Mouse (Mus musculus): Measurements from ENCODE around the gene Pik3r1. TPM values are rescaled to one million over a fixed set of nuclear protein-coding genes. Genes with fewer than 3 reads are reported as not detected.

The Pik3r1 gene
- polyA plus RNA-seq, 1 experiment = 18.4 TPM

GRCm38 (mm10) chr13:101706426-101706825 is 61.6 kb downstream of the Pik3r1 start:
- no peak overlapping the region for H3K27ac ChIP-seq (ENCODE audit: insufficient read depth, low read length)
- H3K4me1 ChIP-seq (ENCODE audit: control insufficient read depth, insufficient read depth, insufficient read length) = peaks cover 20% of the 10 kb centered on the region
- peaks cover 18% of the 10 kb centered on the region for H3K36me3 ChIP-seq (ENCODE audit: control insufficient read depth, insufficient read depth, low read length)
- DNase-seq (ENCODE audit: low read depth in 1 of 2, low spot score in 2 of 2) = peak in 1 of 2 experiments; percentile 39
- 22% methylated on average over 7 of the region's 7 CpGs for WGBS
- no peaks in the 10 kb centered on the region for H3K27me3 ChIP-seq (ENCODE audit: control insufficient read depth, insufficient read depth, low read length)
- TF ChIP-seq CTCF (IDR thresholded peaks at IDR 0.05; ENCODE audit: extremely low read depth, insufficient read depth, insufficient read length, insufficient replicate concordance) (no peak), POLR2A (IDR thresholded peaks at IDR 0.05; ENCODE audit: low read depth, low read length) (no peak)
- H3K4me3 ChIP-seq (ENCODE audit: extremely low read depth, insufficient read depth, insufficient read length) = no peak overlapping the region

GRCm38 (mm10) chr13:101702096-101702775 is 65.8 kb downstream of the Pik3r1 start:
- TF ChIP-seq POLR2A (IDR thresholded peaks at IDR 0.05; ENCODE audit: low read depth, low read length) (no peak), CTCF (IDR thresholded peaks at IDR 0.05; ENCODE audit: extremely low read depth, insufficient read depth, insufficient read length, insufficient replicate concordance) (no peak)
- Histone ChIP-seq H3K27me3 (ENCODE audit: control insufficient read depth, insufficient read depth, low read length) (no peaks in the 10 kb centered on the region), H3K4me3 (ENCODE audit: extremely low read depth, insufficient read depth, insufficient read length) (no peak overlapping the region), H3K27ac (ENCODE audit: insufficient read depth, low read length) (peak overlapping the region; percentile 78), H3K4me1 (ENCODE audit: control insufficient read depth, insufficient read depth, insufficient read length) (peaks cover 12% of the 10 kb centered on the region), H3K36me3 (ENCODE audit: control insufficient read depth, insufficient read depth, low read length) (peaks cover 20% of the 10 kb centered on the region)
- DNase-seq (ENCODE audit: low read depth in 1 of 2, low spot score in 2 of 2) = peak in 1 of 2 experiments; percentile 55
- 55% methylated on average over 14 of the region's 14 CpGs for WGBS

DNA sequence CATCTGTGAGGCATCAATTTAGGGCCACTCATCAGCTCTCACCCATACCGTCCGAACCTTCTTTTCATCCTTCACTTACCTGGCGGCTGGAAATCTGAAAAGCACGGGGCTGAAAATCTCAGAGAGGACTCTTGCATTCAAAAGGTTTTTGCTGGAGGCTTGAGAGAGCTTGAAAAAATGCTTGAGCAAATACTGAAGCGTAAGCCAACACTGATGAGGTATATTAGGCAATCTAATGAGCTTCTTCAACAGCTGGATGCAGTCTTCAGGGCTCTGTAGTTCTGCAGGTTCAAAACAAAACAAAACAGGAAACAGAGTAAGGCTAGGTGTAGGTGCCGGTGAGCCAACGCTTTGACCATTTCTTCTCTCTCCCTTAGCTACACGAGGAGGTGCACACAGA is 66.4 kb downstream of the Pik3r1 start:
- H3K27me3 ChIP-seq (ENCODE audit: control insufficient read depth, insufficient read depth, low read length) = no peaks in the 10 kb centered on the region
- peaks cover 10% of the 10 kb centered on the region for H3K4me1 ChIP-seq (ENCODE audit: control insufficient read depth, insufficient read depth, insufficient read length)
- H3K4me3 ChIP-seq (ENCODE audit: extremely low read depth, insufficient read depth, insufficient read length) = peak overlapping the region; percentile 47
- peaks cover 18% of the 10 kb centered on the region for H3K36me3 ChIP-seq (ENCODE audit: control insufficient read depth, insufficient read depth, low read length)
- peak overlapping the region; percentile 76; the same call in 1 of the 2 replicates for H3K27ac ChIP-seq (ENCODE audit: insufficient read depth, low read length)
- DNase-seq (ENCODE audit: low read depth in 1 of 2, low spot score in 2 of 2) = no peak
- 74% methylated on average over 8 of the region's 8 CpGs for WGBS
- TF ChIP-seq POLR2A (IDR thresholded peaks at IDR 0.05; ENCODE audit: low read depth, low read length) (no peak), CTCF (IDR thresholded peaks at IDR 0.05; ENCODE audit: extremely low read depth, insufficient read depth, insufficient read length, insufficient replicate concordance) (no peak)

GRCm38 (mm10) chr13:101699742-101700141 is 68.3 kb downstream of the Pik3r1 start:
- TF ChIP-seq CTCF (IDR thresholded peaks at IDR 0.05; ENCODE audit: extremely low read depth, insufficient read depth, insufficient read length, insufficient replicate concordance) (no peak), POLR2A (IDR thresholded peaks at IDR 0.05; ENCODE audit: low read depth, low read length) (no peak)

GRCm38 (mm10) chr13:101697966-101698365 is 70.1 kb downstream of the Pik3r1 start:
- H3K4me3 ChIP-seq (ENCODE audit: extremely low read depth, insufficient read depth, insufficient read length) = no peak overlapping the region
- WGBS = 79% methylated on average over 5 of the region's 5 CpGs
- no peak for DNase-seq (ENCODE audit: low read depth in 1 of 2, low spot score in 2 of 2)
- peak overlapping the region; percentile 40 for H3K27ac ChIP-seq (ENCODE audit: insufficient read depth, low read length)
- peaks cover 17% of the 10 kb centered on the region for H3K36me3 ChIP-seq (ENCODE audit: control insufficient read depth, insufficient read depth, low read length)
- TF ChIP-seq CTCF (IDR thresholded peaks at IDR 0.05; ENCODE audit: extremely low read depth, insufficient read depth, insufficient read length, insufficient replicate concordance) (no peak), POLR2A (IDR thresholded peaks at IDR 0.05; ENCODE audit: low read depth, low read length) (no peak)
- no peaks in the 10 kb centered on the region for H3K27me3 ChIP-seq (ENCODE audit: control insufficient read depth, insufficient read depth, low read length)
- H3K4me1 ChIP-seq (ENCODE audit: control insufficient read depth, insufficient read depth, insufficient read length) = peaks cover 16% of the 10 kb centered on the region; the same call in 1 of the 2 replicates

More at GRCm38 (mm10) chr13:101699742-101700141, 68.3 kb downstream of the Pik3r1 start:
- WGBS = 51% methylated on average over 5 of the region's 5 CpGs
- no peak overlapping the region for H3K27ac ChIP-seq (ENCODE audit: insufficient read depth, low read length)
- peaks cover 17% of the 10 kb centered on the region for H3K36me3 ChIP-seq (ENCODE audit: control insufficient read depth, insufficient read depth, low read length)
- no peaks in the 10 kb centered on the region for H3K27me3 ChIP-seq (ENCODE audit: control insufficient read depth, insufficient read depth, low read length)
- H3K4me1 ChIP-seq (ENCODE audit: control insufficient read depth, insufficient read depth, insufficient read length) = peaks cover 10% of the 10 kb centered on the region; the same call in 1 of the 2 replicates
- DNase-seq (ENCODE audit: low read depth in 1 of 2, low spot score in 2 of 2) = no peak
- H3K4me3 ChIP-seq (ENCODE audit: extremely low read depth, insufficient read depth, insufficient read length) = no peak overlapping the region

DNA sequence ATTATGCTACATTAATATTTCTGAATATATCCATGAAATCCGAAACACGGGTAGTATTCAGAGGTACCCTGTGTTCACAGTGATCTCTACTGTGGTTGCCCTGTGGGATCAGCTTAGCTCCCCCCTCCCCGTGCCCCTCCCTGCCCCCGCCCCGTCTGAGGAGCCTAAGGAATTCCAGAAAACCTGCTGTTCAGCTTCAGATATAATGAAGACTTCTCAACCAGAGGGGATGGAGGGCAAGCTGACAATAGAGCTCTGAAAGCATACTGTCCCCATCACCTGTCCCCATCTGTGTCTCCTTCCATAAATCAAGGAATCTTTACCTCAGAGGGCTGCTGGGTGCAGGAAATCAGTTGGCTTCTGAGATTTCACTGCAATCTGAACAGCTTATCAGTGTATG is 70.6 kb downstream of the Pik3r1 start:
- H3K27me3 ChIP-seq (ENCODE audit: control insufficient read depth, insufficient read depth, low read length) = no peaks in the 10 kb centered on the region
- H3K27ac ChIP-seq (ENCODE audit: insufficient read depth, low read length) = no peak overlapping the region
- H3K4me3 ChIP-seq (ENCODE audit: extremely low read depth, insufficient read depth, insufficient read length) = no peak overlapping the region
- 75% methylated on average over 5 of the region's 5 CpGs for WGBS
- peaks cover 16% of the 10 kb centered on the region; the same call in 1 of the 2 replicates for H3K4me1 ChIP-seq (ENCODE audit: control insufficient read depth, insufficient read depth, insufficient read length)
- no peak for DNase-seq (ENCODE audit: low read depth in 1 of 2, low spot score in 2 of 2)
- TF ChIP-seq POLR2A (IDR thresholded peaks at IDR 0.05; ENCODE audit: low read depth, low read length) = no peak
- no peak for TF ChIP-seq CTCF (IDR thresholded peaks at IDR 0.05; ENCODE audit: extremely low read depth, insufficient read depth, insufficient read length, insufficient replicate concordance)
- H3K36me3 ChIP-seq (ENCODE audit: control insufficient read depth, insufficient read depth, low read length) = peaks cover 17% of the 10 kb centered on the region

GRCm38 (mm10) chr13:101696827-101697226 is 71.2 kb downstream of the Pik3r1 start:
- H3K4me3 ChIP-seq (ENCODE audit: extremely low read depth, insufficient read depth, insufficient read length) = no peak overlapping the region
- H3K4me1 ChIP-seq (ENCODE audit: control insufficient read depth, insufficient read depth, insufficient read length) = peaks cover 16% of the 10 kb centered on the region; the same call in 1 of the 2 replicates
- no peaks in the 10 kb centered on the region for H3K27me3 ChIP-seq (ENCODE audit: control insufficient read depth, insufficient read depth, low read length)
- WGBS = 11% methylated on average over 7 of the region's 7 CpGs
- H3K36me3 ChIP-seq (ENCODE audit: control insufficient read depth, insufficient read depth, low read length) = peaks cover 17% of the 10 kb centered on the region
- TF ChIP-seq POLR2A (IDR thresholded peaks at IDR 0.05; ENCODE audit: low read depth, low read length) (no peak), CTCF (IDR thresholded peaks at IDR 0.05; ENCODE audit: extremely low read depth, insufficient read depth, insufficient read length, insufficient replicate concordance) (no peak)
- H3K27ac ChIP-seq (ENCODE audit: insufficient read depth, low read length) = peak overlapping the region; percentile 33; the same call in 1 of the 2 replicates
- DNase-seq (ENCODE audit: low read depth in 1 of 2, low spot score in 2 of 2) = peak; percentile 46 to 56

All from spleen, adult 2 months (tissue).